Mouse (Mus musculus) thymus, postnatal 36 days (tissue): ENCODE measurements around the gene Pdlim1.

Source experiments
- DNase-seq, 2 experiments: peaks; one replicate each; pipeline ENCODE4 v3.0.0; 2022; ENCODE audit warnings: mixed read lengths in 2 of 2

The Pdlim1 gene

GRCm38 (mm10) chr19:40283415-40283814 lies 11.8 kb upstream of the Pdlim1 start:
- DNase-seq: no peak

DNA sequence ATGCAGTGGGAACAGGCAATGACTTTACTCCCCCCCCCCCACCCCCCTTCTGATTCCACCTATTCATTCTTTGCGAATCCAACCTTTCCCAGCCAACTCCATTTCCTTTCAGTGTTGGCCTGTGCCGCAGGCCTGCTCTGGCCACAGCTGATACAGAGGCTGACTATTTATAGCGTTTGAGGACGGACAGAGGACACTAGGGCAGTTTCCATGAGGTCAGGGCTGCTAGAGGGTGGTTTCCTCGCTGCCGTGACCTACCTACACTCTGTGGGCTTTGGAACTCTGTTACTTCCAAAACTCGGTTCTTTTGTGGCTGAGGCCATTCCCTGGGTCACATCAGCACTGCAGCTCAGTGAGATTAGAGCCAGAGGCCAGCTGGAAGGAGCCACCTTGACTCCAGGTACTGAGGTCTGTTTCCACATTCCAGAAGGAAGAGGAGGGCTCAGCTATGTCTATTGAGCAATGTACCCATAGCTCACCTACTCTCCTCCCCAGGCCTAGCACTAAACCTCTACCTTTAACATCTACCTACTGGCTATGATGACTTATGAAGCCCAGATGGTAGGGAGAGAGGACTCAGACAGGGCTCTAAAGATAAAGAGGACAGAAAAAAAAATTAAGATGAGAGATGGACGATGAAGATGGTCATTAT lies 6.9 kb upstream of the Pdlim1 start:
- DNase-seq: no peak

- DNase-seq: no peak
These were observed 5.9 kb upstream of the Pdlim1 start for GRCm38 (mm10) chr19:40277494-40277893.

- no peak for DNase-seq
These were observed 4.0 kb upstream of the Pdlim1 start for GRCm38 (mm10) chr19:40275401-40276188.

DNA sequence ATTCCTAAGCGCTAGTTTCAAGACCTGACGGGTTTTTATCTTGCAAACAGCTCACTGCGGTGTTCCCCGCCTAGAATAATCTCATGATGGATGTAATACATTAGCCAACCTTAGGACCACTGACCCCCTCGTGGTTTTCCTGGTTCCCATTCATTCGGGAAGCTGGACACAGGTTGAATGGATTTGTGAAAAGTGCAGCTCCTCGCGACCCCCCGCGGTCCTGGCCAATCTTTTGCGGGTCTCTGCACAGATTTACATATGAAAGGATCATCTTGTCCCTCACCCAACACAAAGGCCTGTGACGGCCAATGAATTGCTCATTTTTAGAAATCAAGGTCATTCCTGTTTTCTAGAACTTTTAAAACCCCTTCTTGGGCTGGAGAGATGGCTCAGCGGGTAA lies 1.0 kb upstream of the Pdlim1 start:
- DNase-seq: no peak

- DNase-seq: peak; percentile 78 to 80
These were observed 1.0 kb downstream of the Pdlim1 start for GRCm38 (mm10) chr19:40270351-40271307.

DNA sequence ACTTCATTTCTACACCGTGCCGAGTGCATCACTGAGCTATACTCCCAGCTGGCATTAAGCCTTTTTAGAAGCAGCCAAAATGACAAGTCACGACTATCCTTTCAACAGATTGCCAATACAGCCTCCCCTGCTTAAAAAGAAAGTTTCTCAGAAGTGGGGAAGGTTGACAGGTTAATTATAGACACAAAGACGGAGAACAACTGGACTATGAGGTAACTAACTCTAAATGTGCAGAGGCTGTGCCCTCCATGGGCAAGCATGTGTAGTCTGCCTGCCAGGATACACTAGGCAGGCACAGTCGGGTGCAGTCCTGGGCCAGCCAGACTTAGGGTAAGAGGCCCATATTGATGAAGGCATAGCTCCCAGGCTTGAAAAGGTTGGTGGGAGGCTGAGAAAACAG lies 2.1 kb downstream of the Pdlim1 start:
- DNase-seq: no peak

DNA sequence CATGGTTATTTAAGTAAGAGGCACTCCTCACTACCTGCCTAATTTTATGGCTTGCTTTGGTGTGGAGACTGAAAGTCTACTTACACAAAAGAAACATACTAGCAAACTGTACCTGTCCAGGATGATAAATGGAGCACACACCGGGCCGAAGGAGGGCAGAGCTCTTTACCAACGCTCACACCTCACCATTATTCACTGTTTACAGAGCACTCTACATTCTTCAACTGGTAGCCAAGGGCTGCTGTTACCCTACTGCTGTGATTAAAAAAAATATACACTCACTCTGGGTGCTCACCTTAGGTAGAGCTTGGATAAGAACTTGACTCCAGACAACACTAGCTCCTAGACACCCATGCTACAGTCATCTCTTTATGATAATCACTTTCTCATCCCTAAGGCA lies 3.1 kb downstream of the Pdlim1 start:
- no peak for DNase-seq

DNA sequence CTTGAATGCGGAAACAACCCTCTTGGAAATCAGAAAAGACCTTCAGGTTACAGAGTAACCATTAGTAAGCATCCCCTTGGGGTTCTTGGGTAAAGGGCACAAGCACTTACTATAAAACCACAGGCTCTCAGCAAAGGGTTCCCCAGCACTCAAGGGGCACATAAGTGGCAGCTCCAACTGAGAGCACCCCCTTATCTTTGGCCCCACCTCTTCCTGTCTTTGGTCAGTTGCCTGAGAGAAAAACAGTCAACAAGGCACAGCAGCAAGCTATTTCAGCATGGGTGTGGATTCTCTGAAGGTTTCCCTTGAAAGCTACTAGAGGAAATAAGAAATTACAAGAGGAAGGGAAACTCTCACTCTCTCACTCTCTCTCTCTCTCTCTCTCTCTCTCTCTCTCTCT lies 4.3 kb downstream of the Pdlim1 start:
- DNase-seq: peak; percentile 32 to 44

DNA sequence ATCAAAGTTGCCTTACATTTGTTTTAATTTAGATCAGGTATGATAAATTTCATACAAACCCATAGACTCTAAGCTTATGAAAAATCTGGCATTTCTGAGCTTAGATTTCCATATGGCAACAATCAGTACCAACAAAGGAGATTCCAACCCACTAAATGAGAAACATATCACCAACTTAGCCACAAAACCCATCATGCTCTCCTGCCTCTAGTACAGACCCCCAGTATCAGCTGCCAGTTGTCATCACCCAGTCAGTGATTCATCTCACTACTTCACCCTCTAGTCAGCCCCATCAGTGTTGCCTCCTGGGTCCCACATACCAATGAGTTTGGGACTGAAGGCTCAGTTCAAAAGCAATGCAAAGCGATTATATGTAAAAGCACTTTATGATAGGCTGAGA lies 12.2 kb downstream of the Pdlim1 start:
- no peak for DNase-seq

GRCm38 (mm10) chr19:40257396-40257795 lies 14.2 kb downstream of the Pdlim1 start:
- peak; percentile 70 to 83 for DNase-seq

- peak; percentile 36 to 57 for DNase-seq
These were observed 15.1 kb downstream of the Pdlim1 start for GRCm38 (mm10) chr19:40256376-40257050.

DNA sequence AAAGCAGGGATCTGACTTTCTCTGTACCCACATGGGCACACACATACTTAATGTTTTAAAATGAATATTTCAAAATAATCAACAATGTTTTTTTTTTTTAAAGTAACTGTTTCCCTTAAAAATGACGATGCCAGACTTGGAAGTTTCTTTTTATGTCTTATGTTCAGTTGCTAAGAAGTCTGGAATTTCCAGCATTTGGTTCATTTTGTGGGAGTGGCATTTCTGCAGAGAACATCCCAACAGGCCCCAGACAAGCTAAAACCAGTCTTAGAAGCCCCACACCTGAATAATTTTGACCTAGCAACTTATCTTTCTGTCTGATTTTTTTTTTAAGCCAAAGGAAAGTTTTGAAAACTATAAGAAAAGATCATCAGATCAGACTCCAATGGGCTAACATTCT lies 16.1 kb downstream of the Pdlim1 start:
- no peak for DNase-seq

DNA sequence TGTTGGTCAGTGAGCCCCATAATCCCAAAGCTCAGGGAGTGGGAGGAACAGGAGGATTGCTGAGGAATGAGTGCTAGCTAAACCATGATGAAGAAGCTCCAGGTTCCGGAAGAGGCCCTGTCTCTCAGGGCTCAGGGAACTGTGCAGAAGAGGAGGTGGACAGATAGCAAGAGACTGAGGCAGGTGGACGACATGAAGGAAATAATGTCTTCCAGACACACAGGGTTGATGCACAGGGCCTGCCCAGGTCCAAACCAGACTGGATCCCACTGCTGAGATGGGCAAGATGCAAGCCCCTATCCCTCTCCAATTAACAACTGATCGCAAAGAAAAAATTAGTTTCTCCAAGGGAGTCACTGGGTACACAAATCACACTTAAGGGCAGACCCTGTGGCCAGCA lies 16.9 kb downstream of the Pdlim1 start:
- no peak for DNase-seq

- DNase-seq: no peak
These were observed 17.9 kb downstream of the Pdlim1 start for GRCm38 (mm10) chr19:40253768-40254167.

DNA sequence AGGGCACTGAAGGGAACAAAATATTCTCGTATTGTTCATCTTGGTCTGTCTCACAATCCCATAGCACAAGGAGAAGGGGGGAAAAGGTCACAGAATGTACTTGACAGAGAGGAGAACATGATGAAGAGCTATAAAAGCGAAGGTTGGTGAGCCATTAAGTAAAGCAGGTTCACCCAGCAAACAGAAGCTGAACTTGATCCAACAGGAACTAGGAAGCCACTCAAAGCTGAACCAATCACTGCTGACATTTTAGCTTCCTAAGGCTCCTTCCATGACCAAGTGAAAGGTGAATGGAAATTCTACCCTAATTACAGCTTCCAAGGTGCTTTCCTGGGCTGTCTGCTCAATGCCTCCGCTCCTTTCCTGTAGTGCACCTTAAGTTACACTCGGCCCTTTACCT lies 20.5 kb downstream of the Pdlim1 start:
- DNase-seq: no peak

DNA sequence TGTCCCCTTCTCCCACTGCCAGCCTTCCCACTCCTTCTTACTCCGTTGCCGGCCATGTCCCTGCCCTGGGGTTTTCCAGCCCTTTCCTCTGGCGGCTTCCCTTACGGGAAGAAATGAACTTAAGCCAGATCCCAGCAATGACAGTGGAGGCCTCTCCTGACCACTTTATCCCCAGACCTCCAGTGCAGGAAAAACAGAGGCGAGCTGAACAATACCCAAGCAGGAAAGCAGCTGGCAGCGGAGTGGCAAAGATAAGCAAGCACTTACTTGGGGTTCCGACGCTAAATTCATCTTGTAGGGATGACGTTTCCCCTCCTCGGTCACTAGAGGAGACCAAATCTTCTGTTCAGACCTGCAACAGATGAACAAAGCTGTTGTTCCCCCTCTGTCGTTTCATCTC lies 22.3 kb downstream of the Pdlim1 start:
- no peak for DNase-seq

- no peak for DNase-seq
These were observed 23.2 kb downstream of the Pdlim1 start for GRCm38 (mm10) chr19:40248476-40248875.

- DNase-seq: no peak
These were observed 24.4 kb downstream of the Pdlim1 start for GRCm38 (mm10) chr19:40247268-40247666.

DNA sequence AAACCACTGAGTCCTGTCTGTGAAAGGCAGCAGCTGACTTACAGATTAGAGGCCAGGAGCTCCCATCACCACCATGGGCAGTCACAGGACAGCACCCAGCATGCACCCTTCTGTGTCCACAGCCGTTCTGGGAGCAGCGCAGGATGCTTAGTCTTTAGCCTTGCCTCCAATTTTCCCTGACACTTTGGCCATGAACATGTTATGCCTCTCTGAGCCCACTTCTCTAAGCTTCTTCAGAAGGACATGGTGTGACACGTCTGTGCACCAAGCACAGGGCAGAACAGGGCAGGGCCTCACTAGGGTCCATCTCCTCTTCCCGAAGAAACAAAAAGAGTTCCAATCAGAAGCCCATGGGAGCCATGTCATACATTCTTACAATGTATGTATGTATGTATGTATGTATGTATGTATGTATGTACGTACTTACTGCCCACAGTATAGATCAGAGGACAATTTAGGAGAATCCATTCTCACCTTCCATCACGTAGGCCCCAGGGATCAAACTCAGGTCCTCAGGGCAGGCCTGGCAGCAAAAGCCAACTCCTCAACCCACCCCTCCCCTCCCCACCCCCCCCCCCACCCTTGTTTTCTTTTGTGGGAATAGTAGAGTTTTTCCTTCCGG lies 24.9 kb downstream of the Pdlim1 start:
- no peak for DNase-seq

GRCm38 (mm10) chr19:40240838-40241689 lies 30.6 kb downstream of the Pdlim1 start:
- DNase-seq: no peak
